Mouse (Mus musculus) heart, adult 18-20 months (tissue): ENCODE data around the gene Mettl1. TPM values are rescaled to one million over a fixed set of nuclear protein-coding genes. Genes with fewer than 3 reads are reported as not detected.
"Not testable (repeated sequence)": the region's sequence is repeated elsewhere in the genome, so short reads cannot be mapped to it uniquely, and the experiment has no call there.

Source experiments
- DNase-seq, 2 experiments: peaks; one replicate each; pipeline ENCODE4 v3.0.0; 2021 to 2022; ENCODE audit warnings: mixed read lengths in 1 of 2
- total RNA-seq, 2 experiments: library from RNA; stranded (reverse); gene quantifications; 2 replicates each; pipeline ENCODE4 v1.2.3; 2021

The Mettl1 gene
- total RNA-seq, 2 experiments from 2014 or later, result 7.0 to 8.2 TPM

- DNase-seq, result no peak
Observed at GRCm38 (mm10) chr10:127043187-127043586, 2.0 kb downstream of the Mettl1 start.

- DNase-seq, result no peak
Observed at GRCm38 (mm10) chr10:127047954-127048353, 6.7 kb downstream of the Mettl1 start, which contains the start of gene Cyp27b1. Gene Cyp27b1, plus strand, starts transcription at chr10:127048250.

- no peak for DNase-seq
Observed at GRCm38 (mm10) chr10:127048608-127049394, 7.6 kb downstream of the Mettl1 start.

DNA sequence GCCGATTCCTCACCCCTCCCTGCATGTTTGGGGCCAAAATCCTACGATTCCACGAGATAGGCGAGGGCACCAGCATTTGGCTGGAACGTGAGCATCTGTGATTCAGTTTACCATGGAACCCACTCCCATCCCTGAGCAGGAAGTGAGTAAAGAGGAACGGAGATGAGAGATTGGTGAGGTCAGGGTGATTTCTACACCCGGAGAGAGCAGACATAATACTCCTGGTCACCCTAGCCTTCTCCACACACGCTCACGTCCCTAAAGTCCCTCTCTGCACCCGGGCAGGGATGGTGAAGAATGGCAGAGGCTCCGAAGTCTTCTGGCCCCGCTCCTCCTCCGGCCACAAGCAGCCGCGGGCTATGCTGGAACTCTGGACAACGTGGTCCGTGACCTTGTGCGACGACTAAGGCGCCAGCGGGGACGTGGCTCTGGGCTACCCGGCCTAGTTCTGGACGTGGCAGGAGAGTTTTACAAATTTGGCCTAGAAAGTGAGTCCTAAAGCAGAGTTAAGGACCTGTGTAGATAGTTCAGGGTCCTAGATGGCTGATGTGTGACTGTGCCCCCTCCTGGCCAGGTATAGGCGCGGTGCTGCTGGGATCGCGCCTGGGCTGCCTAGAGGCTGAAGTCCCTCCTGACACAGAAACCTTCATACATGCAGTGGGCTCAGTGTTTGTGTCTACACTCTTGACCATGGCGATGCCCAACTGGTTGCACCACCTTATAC lies 8.3 kb downstream of the Mettl1 start:
- DNase-seq, result no peak

GRCm38 (mm10) chr10:127050119-127050474 lies 8.9 kb downstream of the Mettl1 start:
- DNase-seq, result no peak

DNA sequence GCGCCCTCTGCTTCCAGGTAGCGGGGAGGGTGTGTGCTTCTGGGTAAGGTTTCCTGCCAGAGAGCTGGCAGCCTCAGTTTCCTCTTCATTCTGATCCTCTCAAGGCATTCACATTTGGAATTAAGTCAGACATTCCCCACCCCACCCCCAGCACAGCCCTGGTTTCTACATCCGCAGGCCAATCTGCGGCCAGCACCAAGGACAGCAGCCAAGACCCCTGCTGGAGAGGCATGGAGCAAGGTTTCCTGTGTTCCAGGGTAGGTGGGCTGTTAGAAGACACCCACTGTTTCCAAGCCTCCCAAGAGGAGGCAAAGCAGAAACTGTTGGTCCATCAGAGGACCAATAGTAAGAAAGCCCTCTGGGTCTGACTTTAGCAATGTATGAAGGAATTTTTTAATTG lies 13.4 kb downstream of the Mettl1 start:
- no peak for DNase-seq

DNA sequence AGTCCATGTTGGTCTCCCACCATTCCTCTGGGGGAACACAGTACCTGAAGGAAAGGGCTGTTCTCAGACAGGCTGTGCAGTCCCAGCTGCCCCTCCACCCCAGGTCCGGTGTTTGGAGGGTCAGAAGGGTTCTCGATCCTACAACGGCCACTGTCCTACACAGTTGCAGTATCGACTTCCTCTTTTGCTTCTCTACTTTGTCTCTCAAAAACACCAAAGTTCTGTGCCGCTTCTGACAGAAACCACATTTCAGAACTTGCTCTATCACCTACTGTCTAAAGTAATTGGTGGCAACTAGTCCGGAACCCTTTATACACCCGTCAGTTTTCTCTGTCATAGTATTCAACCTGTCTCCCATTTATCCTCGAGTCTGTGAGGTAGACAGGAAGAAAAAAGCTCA lies 14.2 kb downstream of the Mettl1 start:
- DNase-seq, result no peak

GRCm38 (mm10) chr10:127056490-127056889 lies 15.3 kb downstream of the Mettl1 start:
- no peak for DNase-seq

- DNase-seq, result peak; percentile 75 to 84
Observed at GRCm38 (mm10) chr10:127058161-127058560, 16.9 kb downstream of the Mettl1 start.

DNA sequence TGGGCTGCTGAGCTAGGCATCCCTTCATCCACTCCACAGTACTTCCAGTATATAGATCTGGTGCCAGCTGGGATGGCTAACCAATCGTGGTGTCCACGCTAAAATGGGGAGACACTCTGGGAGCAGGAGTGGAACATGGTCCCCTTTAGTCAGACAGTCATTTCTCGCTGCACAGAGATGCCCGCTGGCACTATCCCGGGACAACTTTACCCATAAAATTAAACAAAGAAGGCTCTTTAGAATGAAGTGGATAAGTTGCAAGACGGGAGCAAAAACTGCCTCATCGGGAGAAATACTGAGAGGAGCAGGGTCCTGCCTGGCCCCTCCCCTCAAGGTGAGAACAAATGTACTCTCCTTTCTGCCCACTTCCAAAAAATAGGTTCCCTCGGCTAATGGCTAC lies 17.5 kb downstream of the Mettl1 start:
- no peak for DNase-seq

DNA sequence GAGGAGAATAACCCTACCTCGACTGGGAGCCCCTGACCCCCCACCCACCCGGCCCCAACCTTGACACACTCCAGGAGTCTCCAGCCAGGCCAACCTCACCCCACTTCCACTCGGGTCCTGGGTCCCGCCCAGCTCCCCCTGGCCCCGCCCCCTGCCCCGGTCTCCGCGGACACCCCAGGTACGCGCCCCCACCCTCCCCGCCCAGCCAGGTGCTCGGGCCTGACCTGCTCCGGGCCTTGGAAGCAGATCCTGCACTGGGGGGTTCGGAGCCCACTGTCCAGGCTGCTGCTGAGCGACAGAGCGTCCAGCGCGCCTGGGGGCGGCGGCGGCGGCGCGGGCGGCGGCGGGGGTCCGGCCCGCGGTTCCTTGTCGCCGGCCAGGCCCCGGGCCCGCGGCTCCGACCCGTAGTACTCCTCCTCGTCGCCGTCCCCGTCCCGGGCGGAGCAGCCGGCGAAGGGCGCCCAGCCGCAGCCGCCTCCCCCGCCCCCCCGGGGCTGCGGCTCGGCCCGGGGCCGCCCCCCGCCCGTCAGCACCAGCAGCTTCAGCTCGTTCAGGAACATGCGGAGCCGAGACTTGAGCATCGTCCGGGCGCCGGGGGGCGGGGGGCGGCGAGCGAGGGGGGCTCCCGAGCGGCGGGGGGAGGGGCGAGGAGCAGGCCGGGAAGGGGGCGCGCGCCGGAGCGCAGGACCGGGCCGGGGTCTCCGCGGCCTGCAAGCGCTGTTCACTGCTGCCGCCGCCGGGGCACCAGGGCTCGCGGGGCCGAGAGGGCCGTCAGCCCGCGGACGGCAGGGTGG lies 18.2 kb downstream of the Mettl1 start:
- DNase-seq, result no peak

DNA sequence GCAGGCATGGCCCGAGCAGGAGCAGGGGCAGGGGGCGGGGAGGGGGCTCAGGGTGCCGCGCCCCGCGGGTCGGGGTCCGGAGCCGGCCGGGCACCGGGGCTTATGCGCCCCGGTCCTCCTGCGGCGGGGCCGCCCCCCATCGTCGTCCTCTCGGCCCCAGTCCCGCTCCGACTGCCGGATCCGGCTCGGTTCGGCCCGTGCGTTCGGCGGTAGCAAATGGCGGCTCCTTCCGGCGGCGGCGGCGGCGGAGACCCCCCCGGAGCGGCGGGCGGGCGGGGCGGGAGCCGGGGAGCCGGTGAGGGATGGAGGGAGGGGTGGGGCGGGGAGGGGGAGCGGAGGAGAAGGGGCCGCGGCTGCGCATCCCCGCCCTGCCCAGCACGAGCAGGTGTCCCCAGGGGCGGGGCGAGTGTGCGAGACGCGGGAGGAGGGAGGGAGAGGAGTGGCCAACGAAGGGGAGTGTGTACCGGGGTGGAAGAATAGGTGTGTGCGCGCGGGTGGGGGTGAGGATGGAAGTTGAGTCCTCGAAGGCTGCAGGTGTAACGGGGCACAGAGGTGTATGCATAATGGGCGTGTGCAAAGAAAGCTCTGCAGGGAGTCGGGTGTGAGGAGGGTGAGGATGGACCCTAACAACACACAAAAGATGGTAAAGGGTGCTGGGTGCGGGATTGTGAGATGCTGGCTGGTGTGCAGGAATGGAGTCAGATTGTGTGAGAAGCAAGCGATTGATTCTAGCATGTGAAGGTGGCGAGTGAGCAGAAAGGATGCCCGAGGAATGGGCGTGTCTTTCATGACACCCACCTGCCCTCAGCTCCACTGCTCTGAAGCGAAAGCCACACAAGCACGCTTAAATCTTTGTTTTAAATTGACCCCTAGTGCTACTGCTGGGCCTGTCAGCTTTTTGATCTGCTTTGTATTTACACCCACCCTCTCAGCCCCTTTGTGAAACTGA lies 19.0 kb downstream of the Mettl1 start, which contains the start of gene March9:
March9 (minus strand) TSS at position 217 of the 949 bp plus-strand sequence.
- DNase-seq, result peak; percentile 64 to 70

- no peak for DNase-seq
Observed at GRCm38 (mm10) chr10:127061085-127061484, 19.9 kb downstream of the Mettl1 start.

- no peak for DNase-seq
Observed at GRCm38 (mm10) chr10:127061513-127061912, 20.3 kb downstream of the Mettl1 start.

DNA sequence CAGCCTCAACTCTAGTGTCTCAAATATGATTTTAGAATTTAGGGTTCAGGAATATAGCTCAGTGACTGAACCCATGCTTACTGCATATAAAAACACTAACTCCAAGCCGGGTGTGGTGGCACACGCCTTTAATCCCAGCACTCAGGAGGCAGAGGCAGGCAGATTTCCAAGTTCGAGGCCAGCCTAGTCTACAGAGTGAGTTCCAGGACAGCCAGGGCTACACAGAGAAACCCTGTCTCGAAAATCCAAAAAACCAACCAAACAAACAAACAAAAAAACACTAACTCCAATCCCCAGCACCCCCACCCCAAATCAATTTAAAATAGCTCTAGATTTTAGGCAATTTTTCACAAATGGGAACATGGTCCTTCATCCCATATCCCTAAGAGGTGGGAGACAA lies 20.9 kb downstream of the Mettl1 start:
- not testable (repeated sequence) for DNase-seq

DNA sequence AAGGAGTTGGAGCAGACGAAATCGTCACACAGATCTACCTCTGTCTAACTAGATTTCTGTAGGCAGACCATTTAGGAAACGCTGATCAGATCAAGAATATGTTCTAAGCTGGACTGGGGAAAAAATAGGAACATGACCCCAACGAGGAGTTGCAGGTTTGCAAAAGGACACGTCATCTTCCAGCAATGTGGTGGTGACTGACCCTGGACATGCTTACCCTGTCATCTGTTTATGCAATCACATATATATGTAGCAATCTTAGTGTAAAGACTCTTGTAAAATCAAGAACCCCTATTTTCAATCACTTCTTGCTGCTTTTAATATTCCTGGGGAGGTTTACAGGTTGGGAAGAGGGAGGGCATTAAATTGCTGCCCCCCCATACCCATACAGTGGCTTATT lies 21.3 kb downstream of the Mettl1 start:
- no peak for DNase-seq

- peak; percentile 98 for DNase-seq
Observed at GRCm38 (mm10) chr10:127063239-127063872, 22.1 kb downstream of the Mettl1 start, which contains the start of gene Cdk4. Gene Cdk4, plus strand, starts transcription at chr10:127063534.

- DNase-seq, result no peak
Observed at GRCm38 (mm10) chr10:127063913-127064870, 23.0 kb downstream of the Mettl1 start.

GRCm38 (mm10) chr10:127065981-127066380 lies 24.8 kb downstream of the Mettl1 start:
- no peak for DNase-seq
